Mouse (Mus musculus) kidney, embryonic 15.5 days (tissue): Measurements from ENCODE around the gene Maml1. TPM values are rescaled to one million over a fixed set of nuclear protein-coding genes. Genes with fewer than 3 reads are reported as not detected.

Source experiments
- ATAC-seq: fragments of 200-750 bp; cut with Nextera tagmentation; replicated peaks from 2 replicates; pipeline ENCODE4 v1.8.0; 2017; ENCODE audit warnings: moderate TSS enrichment; ENCODE audit not compliant: low FRiP score
- H3K27ac ChIP-seq: fragments of 300-500 bp; sonication (generic); 2 replicates; pipeline ENCODE4 v1.5.1; 2015; ENCODE audit warnings: mild to moderate bottlenecking, inconsistent platforms
- H3K27me3 ChIP-seq: fragments of 300-500 bp; sonication (generic); 2 replicates; pipeline ENCODE4 v1.6.1; 2015; ENCODE audit warnings: inconsistent platforms
- H3K36me3 ChIP-seq: fragments of 300-500 bp; sonication (generic); 2 replicates; pipeline ENCODE4 v1.6.1; 2015; ENCODE audit warnings: inconsistent platforms
- H3K4me1 ChIP-seq: fragments of 300-500 bp; sonication (generic); 2 replicates; pipeline ENCODE4 v1.6.1; 2015; ENCODE audit warnings: inconsistent platforms
- H3K4me2 ChIP-seq: fragments of 300-500 bp; sonication (generic); 2 replicates; pipeline ENCODE4 v1.6.1; 2015; ENCODE audit warnings: moderate library complexity, mild to moderate bottlenecking, inconsistent platforms
- H3K4me3 ChIP-seq: fragments of 300-500 bp; sonication (generic); replicated peaks from 2 replicates; pipeline ENCODE4 v1.5.1; 2015; ENCODE audit warnings: mild to moderate bottlenecking, inconsistent platforms
- H3K9ac ChIP-seq: fragments of 300-500 bp; sonication (generic); 2 replicates; pipeline ENCODE4 v1.6.1; 2015; ENCODE audit warnings: mild to moderate bottlenecking, inconsistent platforms
- H3K9me3 ChIP-seq: fragments of 300-500 bp; sonication (generic); replicated peaks from 2 replicates; pipeline ENCODE4 v1.6.1; 2016; ENCODE audit warnings: inconsistent platforms
- WGBS: fragments of 180-500 bp; shearing (Covaris S2); methylation state at CpG from one replicate; pipeline ENCODE4 v1.1.7; 2015; ENCODE audit warnings: mixed read lengths; 5-methylcytosine and 5-hydroxymethylcytosine counted together
- polyA plus RNA-seq: library from polyadenylated mRNA; unstranded; fragments of >200 nt; fragmentation: Nextera tagmentation; extraction: Ambion mirVana; gene quantifications from 2 replicates; pipeline ENCODE4 v1.2.1, GENCODE M21; 2015

The Maml1 gene
- polyA plus RNA-seq, 1 experiment from 2014 or later = 5.8 TPM

DNA sequence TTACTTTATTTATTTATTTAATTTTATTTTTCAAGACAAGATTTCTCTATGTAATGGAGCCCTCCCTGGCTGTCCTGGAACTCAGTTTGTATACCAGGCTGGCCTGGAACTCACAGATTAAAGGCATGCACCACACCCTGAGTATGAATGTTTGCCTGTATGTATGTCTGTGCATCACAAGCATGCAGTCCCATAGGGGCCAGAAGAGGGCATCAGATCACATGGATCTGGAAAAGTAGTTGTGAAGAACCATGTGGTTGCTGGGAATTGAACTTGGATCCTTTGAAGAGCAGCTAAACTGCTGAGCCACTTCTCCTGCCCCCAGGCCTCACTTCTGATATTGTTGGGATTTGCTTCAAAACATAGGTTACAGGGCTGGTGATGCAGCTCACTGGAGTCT, 15.1 kb downstream of the Maml1 start:
- H3K27me3 ChIP-seq = no peaks in the 10 kb centered on the region
- no peaks in the 10 kb centered on the region for H3K9me3 ChIP-seq
- H3K4me1 ChIP-seq = peaks cover 6% of the 10 kb centered on the region
- H3K4me3 ChIP-seq = no peak overlapping the region
- no peak for ATAC-seq
- peaks cover 29% of the 10 kb centered on the region for H3K36me3 ChIP-seq
- H3K4me2 ChIP-seq = no peak overlapping the region
- no peak overlapping the region for H3K9ac ChIP-seq
- no peak overlapping the region for H3K27ac ChIP-seq

GRCm38 (mm10) chr11:50275568-50276151, 16.5 kb downstream of the Maml1 start:
- H3K4me1 ChIP-seq = peaks cover 6% of the 10 kb centered on the region
- H3K27ac ChIP-seq = 0 out of 2 replicates have a peak overlapping the region, but pooled peaks have one; percentile 14
- WGBS = 77% methylated on average over 5 of the region's 5 CpGs
- no peak overlapping the region for H3K4me3 ChIP-seq
- no peak for ATAC-seq
- peaks cover 19% of the 10 kb centered on the region for H3K36me3 ChIP-seq
- H3K9ac ChIP-seq = no peak overlapping the region
- no peaks in the 10 kb centered on the region for H3K27me3 ChIP-seq
- no peak overlapping the region for H3K4me2 ChIP-seq
- H3K9me3 ChIP-seq = no peaks in the 10 kb centered on the region

DNA sequence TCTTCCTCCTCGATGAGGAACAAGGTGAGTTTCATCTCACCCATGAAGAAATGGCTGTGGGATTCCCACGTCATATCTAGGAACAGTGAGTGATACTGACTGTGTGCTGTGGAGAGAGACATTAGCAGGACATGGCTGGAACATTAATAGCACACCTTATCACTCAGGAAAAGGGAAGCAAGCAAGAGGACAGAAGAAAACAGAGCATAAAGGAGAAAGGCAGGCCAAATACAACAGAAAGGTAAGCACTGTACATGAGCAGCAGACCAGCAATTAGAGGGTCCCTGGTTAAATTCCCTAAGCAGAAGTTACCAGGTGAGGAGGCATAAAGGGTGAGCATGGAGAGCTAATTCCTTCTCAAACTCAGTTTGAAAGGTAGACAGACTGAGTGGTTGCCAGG, 17.0 kb downstream of the Maml1 start:
- Histone ChIP-seq H3K27ac (no peak overlapping the region), H3K9me3 (no peaks in the 10 kb centered on the region), H3K4me1 (peaks cover 6% of the 10 kb centered on the region), H3K27me3 (no peaks in the 10 kb centered on the region), H3K4me2 (no peak overlapping the region), H3K9ac (no peak overlapping the region), H3K36me3 (peaks cover 17% of the 10 kb centered on the region), H3K4me3 (no peak overlapping the region)
- no peak for ATAC-seq
- 78% methylated on average over 2 of the region's 2 CpGs for WGBS

DNA sequence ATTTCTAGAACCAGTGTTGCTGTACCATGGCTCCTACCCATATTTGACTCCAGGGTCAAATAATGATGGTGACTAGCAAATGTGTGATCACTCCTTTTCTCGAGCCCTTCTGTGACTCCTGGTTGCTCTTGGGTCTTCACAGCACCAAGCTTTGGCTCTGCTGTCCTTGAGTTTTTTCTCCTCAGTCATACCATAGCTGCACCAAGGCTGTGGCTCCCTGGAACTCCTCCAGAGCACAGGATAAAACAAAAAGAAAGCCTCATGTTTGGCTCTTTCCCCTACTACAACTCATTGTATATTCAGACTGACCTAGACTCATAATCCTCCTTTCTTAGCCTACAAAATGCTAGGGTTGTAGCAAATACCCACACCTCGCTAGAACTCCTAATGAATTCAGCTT, 19.3 kb downstream of the Maml1 start:
- no peak for ATAC-seq
- H3K27ac ChIP-seq = no peak overlapping the region
- H3K4me2 ChIP-seq = no peak overlapping the region
- H3K9me3 ChIP-seq = no peaks in the 10 kb centered on the region
- peaks cover 6% of the 10 kb centered on the region for H3K4me1 ChIP-seq
- H3K4me3 ChIP-seq = no peak overlapping the region
- H3K9ac ChIP-seq = no peak overlapping the region
- 85% methylated on average over 2 of the region's 2 CpGs for WGBS
- no peaks in the 10 kb centered on the region for H3K27me3 ChIP-seq
- H3K36me3 ChIP-seq = peaks cover 15% of the 10 kb centered on the region

GRCm38 (mm10) chr11:50269885-50270284, 22.2 kb downstream of the Maml1 start:
- Histone ChIP-seq H3K4me3 (no peak overlapping the region), H3K36me3 (peaks cover 30% of the 10 kb centered on the region), H3K27me3 (no peaks in the 10 kb centered on the region), H3K4me1 (no peaks in the 10 kb centered on the region), H3K9ac (no peak overlapping the region), H3K27ac (no peak overlapping the region), H3K9me3 (no peaks in the 10 kb centered on the region), H3K4me2 (no peak overlapping the region)
- 97% methylated on average over 1 of the region's 1 CpGs for WGBS
- no peak for ATAC-seq

GRCm38 (mm10) chr11:50269163-50269562, 22.9 kb downstream of the Maml1 start:
- Histone ChIP-seq H3K4me2 (no peak overlapping the region), H3K36me3 (peaks cover 34% of the 10 kb centered on the region), H3K9me3 (no peaks in the 10 kb centered on the region), H3K27ac (no peak overlapping the region), H3K27me3 (no peaks in the 10 kb centered on the region), H3K4me3 (no peak overlapping the region), H3K4me1 (no peaks in the 10 kb centered on the region), H3K9ac (no peak overlapping the region)
- 84% methylated on average over 2 of the region's 2 CpGs for WGBS
- no peak for ATAC-seq

- H3K9ac ChIP-seq = no peak overlapping the region
- peaks cover 55% of the 10 kb centered on the region for H3K36me3 ChIP-seq
- no peak overlapping the region for H3K4me3 ChIP-seq
- H3K27me3 ChIP-seq = no peaks in the 10 kb centered on the region
- WGBS = 89% methylated on average over 3 of the region's 3 CpGs
- no peaks in the 10 kb centered on the region for H3K9me3 ChIP-seq
- H3K4me2 ChIP-seq = no peak overlapping the region
- H3K4me1 ChIP-seq = no peaks in the 10 kb centered on the region
- no peak for ATAC-seq
- no peak overlapping the region for H3K27ac ChIP-seq
Observed at GRCm38 (mm10) chr11:50266997-50267396, 25.1 kb downstream of the Maml1 start.

GRCm38 (mm10) chr11:50265931-50266330, 26.2 kb downstream of the Maml1 start:
- Histone ChIP-seq H3K9ac (no peak overlapping the region), H3K4me2 (no peak overlapping the region), H3K27ac (0 out of 2 replicates have a peak overlapping the region, but pooled peaks have one; percentile 37), H3K4me3 (no peak overlapping the region), H3K27me3 (no peaks in the 10 kb centered on the region), H3K9me3 (no peaks in the 10 kb centered on the region), H3K36me3 (peaks cover 65% of the 10 kb centered on the region), H3K4me1 (no peaks in the 10 kb centered on the region)
- no peak for ATAC-seq
- 84% methylated on average over 8 of the region's 8 CpGs for WGBS

- no peak for ATAC-seq
- Histone ChIP-seq H3K4me2 (no peak overlapping the region), H3K4me3 (no peak overlapping the region), H3K9ac (no peak overlapping the region), H3K27me3 (no peaks in the 10 kb centered on the region), H3K36me3 (peaks cover 93% of the 10 kb centered on the region), H3K9me3 (no peaks in the 10 kb centered on the region), H3K4me1 (no peaks in the 10 kb centered on the region), H3K27ac (no peak overlapping the region)
- 93% methylated on average over 3 of the region's 3 CpGs for WGBS
Observed at GRCm38 (mm10) chr11:50263198-50263597, 28.9 kb downstream of the Maml1 start.

GRCm38 (mm10) chr11:50262020-50262419, 30.1 kb downstream of the Maml1 start:
- Histone ChIP-seq H3K9me3 (no peaks in the 10 kb centered on the region), H3K36me3 (peaks cover 99% of the 10 kb centered on the region), H3K4me3 (no peak overlapping the region), H3K4me2 (no peak overlapping the region), H3K9ac (no peak overlapping the region), H3K27me3 (no peaks in the 10 kb centered on the region), H3K27ac (no peak overlapping the region), H3K4me1 (no peaks in the 10 kb centered on the region)
- WGBS = 89% methylated on average over 4 of the region's 4 CpGs
- no peak for ATAC-seq

DNA sequence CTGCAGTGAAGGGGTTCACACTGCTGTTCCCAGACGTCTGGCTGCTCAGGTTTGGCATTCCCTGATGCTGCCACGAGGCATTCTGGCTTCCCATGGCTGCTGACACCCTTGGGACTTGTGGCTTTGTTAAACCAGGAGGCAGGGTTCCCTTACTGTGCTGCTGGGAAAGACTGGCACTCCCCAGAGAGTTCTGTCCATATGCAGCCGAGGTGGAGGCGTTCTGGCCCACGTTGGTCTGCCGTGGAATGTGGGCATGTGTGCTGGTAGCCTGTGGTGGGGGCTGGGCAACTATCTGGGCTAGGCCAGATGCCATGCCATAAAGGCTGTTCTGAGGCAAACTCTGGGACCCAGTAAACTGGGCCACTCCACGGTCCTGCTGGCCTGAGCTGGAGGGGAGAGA, 33.8 kb downstream of the Maml1 start:
- Histone ChIP-seq H3K4me3 (no peak overlapping the region), H3K36me3 (peaks cover 74% of the 10 kb centered on the region), H3K9ac (no peak overlapping the region), H3K27me3 (no peaks in the 10 kb centered on the region), H3K27ac (no peak overlapping the region), H3K4me1 (peaks cover 10% of the 10 kb centered on the region), H3K9me3 (no peaks in the 10 kb centered on the region), H3K4me2 (no peak overlapping the region)
- WGBS = 90% methylated on average over 7 of the region's 7 CpGs
- ATAC-seq = no peak

- no peak overlapping the region for H3K27ac ChIP-seq
- no peak overlapping the region for H3K9ac ChIP-seq
- H3K4me2 ChIP-seq = no peak overlapping the region
- H3K4me3 ChIP-seq = no peak overlapping the region
- H3K27me3 ChIP-seq = no peaks in the 10 kb centered on the region
- H3K36me3 ChIP-seq = peaks cover 57% of the 10 kb centered on the region
- ATAC-seq = no peak
- H3K9me3 ChIP-seq = no peaks in the 10 kb centered on the region
- WGBS = 80% methylated on average over 7 of the region's 7 CpGs
- peaks cover 27% of the 10 kb centered on the region for H3K4me1 ChIP-seq
Observed at GRCm38 (mm10) chr11:50256615-50257014, 35.5 kb downstream of the Maml1 start.

- Histone ChIP-seq H3K4me2 (no peak overlapping the region), H3K36me3 (peaks cover 32% of the 10 kb centered on the region), H3K4me1 (peaks cover 29% of the 10 kb centered on the region), H3K9ac (no peak overlapping the region), H3K9me3 (no peaks in the 10 kb centered on the region), H3K4me3 (no peak overlapping the region), H3K27me3 (no peaks in the 10 kb centered on the region), H3K27ac (no peak overlapping the region)
- WGBS = 68% methylated on average over 12 of the region's 12 CpGs
- ATAC-seq = no peak
Observed at GRCm38 (mm10) chr11:50254010-50254580, 38.0 kb downstream of the Maml1 start.
